8 mouse cellular contexts compared by ENCODE assay signal in the genomic region with DNA sequence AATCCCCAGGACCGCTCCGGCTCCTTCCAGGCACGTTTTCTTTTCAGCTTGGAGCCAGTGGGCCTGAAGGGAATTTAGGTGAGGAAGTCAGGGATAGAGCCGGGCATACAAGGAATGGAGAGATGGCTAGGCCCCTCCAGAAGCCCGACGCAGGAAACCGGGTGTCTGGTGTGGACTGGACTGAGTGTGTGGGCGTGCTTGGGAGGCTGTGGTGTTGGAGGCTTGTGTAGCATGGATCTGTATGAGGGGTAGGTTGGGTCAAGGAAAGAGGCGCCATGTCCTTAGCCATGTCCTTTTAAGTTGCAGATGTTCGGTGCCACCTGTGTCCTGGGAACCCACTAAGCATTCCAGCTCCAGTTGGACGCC. TPM values are rescaled to one million over a fixed set of nuclear protein-coding genes. Genes with fewer than 3 reads are reported as not detected.
DNase-seq lines count a peak whose midpoint lies in the region; ATAC-seq and TF ChIP-seq lines count a peak whose summit lies in the region.

No protein-coding gene starts in this region.

- H3K9ac ChIP-seq in lung, embryonic 15.5 days, result peak overlapping the region; percentile 54
- peak overlapping the region; percentile 81 for H3K9ac ChIP-seq in hindbrain, embryonic 13.5 days
- peak overlapping the region; percentile 75 for H3K9ac ChIP-seq in midbrain, embryonic 14.5 days (replicated peaks; ENCODE audit: low read length)

- no peaks in the 10 kb centered on the region for H3K27me3 ChIP-seq in cerebellum, adult 2 months (ENCODE audit: control insufficient read depth, insufficient read depth, low read length)
- no peaks in the 10 kb centered on the region; the same call in 1 of the 2 replicates for H3K27me3 ChIP-seq in lung, embryonic 15.5 days
- 0 out of 2 replicates have a peak, but pooled peaks cover 9% of the 10 kb centered on the region for H3K27me3 ChIP-seq in hindbrain, embryonic 13.5 days
- no peaks in the 10 kb centered on the region for H3K27me3 ChIP-seq in midbrain, embryonic 14.5 days (ENCODE audit: control insufficient read depth, insufficient read depth, low read length)

- H3K4me3 ChIP-seq in cerebellum, adult 2 months (replicated peaks; ENCODE audit: insufficient read depth, low read depth, low read length), result peak overlapping the region; percentile 72
- peak overlapping the region; percentile 55 for H3K4me3 ChIP-seq in lung, embryonic 15.5 days
- peak overlapping the region; percentile 60 for H3K4me3 ChIP-seq in hindbrain, embryonic 13.5 days
- peak overlapping the region; percentile 52 for H3K4me3 ChIP-seq in midbrain, embryonic 14.5 days (replicated peaks; ENCODE audit: low read depth, low read length)

- peak in 1 of 2 experiments; percentile 41 for DNase-seq in cerebellum, adult 2 months
- DNase-seq in lung, postnatal 36 days, result no peak
- no peak for DNase-seq in midbrain, embryonic 14.5 days
- no peak for DNase-seq in c-Kit-positive CD71-positive TER-119-positive erythroid progenitor cells, embryonic 14.5 days (ENCODE audit: low spot score)

- H3K4me2 ChIP-seq in lung, embryonic 15.5 days, result peak overlapping the region; percentile 87
- H3K4me2 ChIP-seq in hindbrain, embryonic 13.5 days, result peak overlapping the region; percentile 79
- peak overlapping the region; percentile 86 for H3K4me2 ChIP-seq in midbrain, embryonic 14.5 days (ENCODE audit: low read length)

- no peak overlapping the region for H3K27ac ChIP-seq in cerebellum, adult 2 months (ENCODE audit: insufficient read depth, low read length)
- H3K27ac ChIP-seq in lung, embryonic 15.5 days, result peak overlapping the region; percentile 49
- peak overlapping the region; percentile 72 for H3K27ac ChIP-seq in hindbrain, embryonic 13.5 days
- H3K27ac ChIP-seq in midbrain, embryonic 14.5 days (replicated peaks; ENCODE audit: low read depth, low read length), result peak overlapping the region; percentile 71

- no peak for TF ChIP-seq CTCF in cerebellum, adult 2 months (IDR thresholded peaks at IDR 0.05; ENCODE audit: borderline replicate concordance, insufficient read depth, low read depth, low read length)

- no peaks in the 10 kb centered on the region for H3K9me3 ChIP-seq in lung, embryonic 15.5 days
- H3K9me3 ChIP-seq in hindbrain, embryonic 13.5 days, result 0 out of 2 replicates have a peak, but pooled peaks cover 6% of the 10 kb centered on the region
- no peaks in the 10 kb centered on the region for H3K9me3 ChIP-seq in midbrain, embryonic 14.5 days (ENCODE audit: control insufficient read depth, low read length)

- no peaks in the 10 kb centered on the region for H3K36me3 ChIP-seq in lung, embryonic 15.5 days
- H3K36me3 ChIP-seq in hindbrain, embryonic 13.5 days, result no peaks in the 10 kb centered on the region
- H3K36me3 ChIP-seq in midbrain, embryonic 14.5 days (ENCODE audit: control insufficient read depth, insufficient read depth, low read length), result no peaks in the 10 kb centered on the region

- no peak for TF ChIP-seq POLR2A in cerebellum, adult 2 months (IDR thresholded peaks at IDR 0.05; ENCODE audit: borderline replicate concordance, insufficient read depth, low read length)

- no peak for ATAC-seq in cerebellum, adult (ENCODE audit: insufficient number of reproducible peaks, low FRiP score, low TSS enrichment)
- peak; percentile 8; the same call in 1 of the 2 replicates for ATAC-seq in lung, embryonic 15.5 days (ENCODE audit: borderline replicate concordance, extremely low read depth, low FRiP score, low TSS enrichment)
- peak; percentile 35 for ATAC-seq in hindbrain, embryonic 13.5 days (ENCODE audit: low FRiP score)
- ATAC-seq in midbrain, embryonic 14.5 days (ENCODE audit: low FRiP score, low TSS enrichment), result peak; percentile 24; the same call in 1 of the 2 replicates
- ATAC-seq in megakaryocyte progenitor cell, adult 5-6 weeks (replicated peaks; ENCODE audit: poor library complexity), result no peak

- peaks cover 16% of the 10 kb centered on the region; the same call in 1 of the 2 replicates for H3K4me1 ChIP-seq in cerebellum, adult 2 months (ENCODE audit: control insufficient read depth, insufficient read depth, low read length)
- H3K4me1 ChIP-seq in lung, embryonic 15.5 days, result peaks cover 19% of the 10 kb centered on the region
- peaks cover 35% of the 10 kb centered on the region for H3K4me1 ChIP-seq in hindbrain, embryonic 13.5 days (replicated peaks)
- H3K4me1 ChIP-seq in midbrain, embryonic 14.5 days (ENCODE audit: control insufficient read depth, insufficient read depth, low read length), result peaks cover 18% of the 10 kb centered on the region

- WGBS in cerebellum, adult 2 months, result 21% methylated on average over 11 of the region's 11 CpGs
- 18% methylated on average over 11 of the region's 11 CpGs for WGBS in lung, embryonic 15.5 days
- WGBS in hindbrain, embryonic 13.5 days, result 33% methylated on average over 11 of the region's 11 CpGs
- WGBS in midbrain, embryonic 14.5 days, result 35% methylated on average over 11 of the region's 11 CpGs

RNA-seq across cellular contexts. Expression of gene Adcy3, which starts 0.9 kb away (rescaled TPM):
- 23.9 and 24.5 TPM in 2 replicates for polyA plus RNA-seq in cerebellum, adult 2 months (2012; rRNA removed)
- 10.9 and 12.2 TPM in 2 replicates for polyA plus RNA-seq in lung, embryonic 15.5 days (2015; fragmentation: Nextera tagmentation; extraction: Ambion mirVana)
- polyA plus RNA-seq in hindbrain, embryonic 13.5 days (2015; fragmentation: Nextera tagmentation; extraction: Ambion mirVana), result 7.0 and 7.1 TPM in 2 replicates
- 9.2 and 9.6 TPM in 2 replicates for polyA plus RNA-seq in midbrain, embryonic 14.5 days (2014; fragmentation: Nextera tagmentation; extraction: Ambion mirVana)
- 1.3 and 2.0 TPM in 2 replicates for total RNA-seq in megakaryocyte progenitor cell, adult 5-6 weeks (2015)
- total RNA-seq in megakaryocyte progenitor cell, adult 5-6 weeks (2017), result 1.6 and 2.0 TPM in 2 replicates

RNA-seq across cellular contexts. Expression of gene Dnajc27, which starts 51.4 kb away (rescaled TPM):
- 93.5 and 95.1 TPM in 2 replicates for polyA plus RNA-seq in cerebellum, adult 2 months (2012; rRNA removed)
- polyA plus RNA-seq in lung, embryonic 15.5 days (2015; fragmentation: Nextera tagmentation; extraction: Ambion mirVana), result 6.4 and 6.9 TPM in 2 replicates
- polyA plus RNA-seq in hindbrain, embryonic 13.5 days (2015; fragmentation: Nextera tagmentation; extraction: Ambion mirVana), result 14.7 and 14.8 TPM in 2 replicates
- 16.0 and 20.1 TPM in 2 replicates for polyA plus RNA-seq in midbrain, embryonic 14.5 days (2014; fragmentation: Nextera tagmentation; extraction: Ambion mirVana)
- 5.5 and 10.2 TPM in 2 replicates for total RNA-seq in megakaryocyte progenitor cell, adult 5-6 weeks (2015)
- total RNA-seq in megakaryocyte progenitor cell, adult 5-6 weeks (2017), result 4.8 and 6.7 TPM in 2 replicates

Comparison
In these comparisons a context has a peak if more than half of its experiments do, and no peak if none do; other contexts are left out.
1. ATAC-seq: peak in lung, embryonic 15.5 days (single experiment), hindbrain, embryonic 13.5 days (single experiment) and midbrain, embryonic 14.5 days (single experiment); none in cerebellum, adult (single experiment) and megakaryocyte progenitor cell, adult 5-6 weeks (single experiment).
2. Peak in every context shown above with its lines, with median percentiles within 50 percentile points of each other: H3K4me3 ChIP-seq, H3K4me2 ChIP-seq and H3K9ac ChIP-seq.